Comparison of ENCODE assay signal across 15 mouse cellular contexts in genomic region chr13:29939399-29939798, GRCm38 (mm10).
"Had no signal": no experiment of that assay in that cellular context is flagged by ENCODE, and none has a peak within 500 bp of the region (broad histone marks: within the 10 kb centered on the region; RNA-seq: fewer than 3 reads in every experiment).

No protein-coding gene starts in this region.

- H3K9me3 ChIP-seq: midbrain, embryonic 12.5 days; neural tube, embryonic 13.5 days; neural tube, embryonic 15.5 days had no signal

- DNase-seq: lung, embryonic 14.5 days; lung, postnatal 10 days; lung, postnatal 4 days; retina, postnatal 1 day; right cerebral cortex, adult 18-20 months; right cerebral cortex, postnatal 25 days; right cerebral cortex, postnatal 4 days; spleen, adult 18-20 months; thymus, adult 18-20 months; thymus, postnatal 36 days had no signal

- H3K4me3 ChIP-seq: midbrain, embryonic 10.5 days; midbrain, embryonic 12.5 days; myocyte; neural tube, embryonic 13.5 days; neural tube, embryonic 15.5 days had no signal

- H3K36me3 ChIP-seq: neural tube, embryonic 15.5 days had no signal

- H3K4me2 ChIP-seq: lung, embryonic 14.5 days; midbrain, embryonic 12.5 days; neural tube, embryonic 13.5 days; neural tube, embryonic 15.5 days had no signal

- H3K9ac ChIP-seq: lung, embryonic 14.5 days; midbrain, embryonic 12.5 days; neural tube, embryonic 13.5 days; neural tube, embryonic 15.5 days had no signal

- H3K27ac ChIP-seq: midbrain, embryonic 10.5 days; midbrain, embryonic 12.5 days; neural tube, embryonic 13.5 days; neural tube, embryonic 15.5 days had no signal

- H3K27me3 ChIP-seq: midbrain, embryonic 12.5 days; neural tube, embryonic 13.5 days; neural tube, embryonic 15.5 days had no signal

- H3K4me1 ChIP-seq: midbrain, embryonic 10.5 days; midbrain, embryonic 12.5 days; neural tube, embryonic 13.5 days; neural tube, embryonic 15.5 days had no signal
